Mouse (Mus musculus): ENCODE results near the gene A230050P20Rik. TPM values are rescaled to one million over a fixed set of nuclear protein-coding genes. Genes with fewer than 3 reads are reported as not detected.

Gene A230050P20Rik
- polyA plus RNA-seq, 2 experiments, result 4.5 to 25.4 TPM

DNA sequence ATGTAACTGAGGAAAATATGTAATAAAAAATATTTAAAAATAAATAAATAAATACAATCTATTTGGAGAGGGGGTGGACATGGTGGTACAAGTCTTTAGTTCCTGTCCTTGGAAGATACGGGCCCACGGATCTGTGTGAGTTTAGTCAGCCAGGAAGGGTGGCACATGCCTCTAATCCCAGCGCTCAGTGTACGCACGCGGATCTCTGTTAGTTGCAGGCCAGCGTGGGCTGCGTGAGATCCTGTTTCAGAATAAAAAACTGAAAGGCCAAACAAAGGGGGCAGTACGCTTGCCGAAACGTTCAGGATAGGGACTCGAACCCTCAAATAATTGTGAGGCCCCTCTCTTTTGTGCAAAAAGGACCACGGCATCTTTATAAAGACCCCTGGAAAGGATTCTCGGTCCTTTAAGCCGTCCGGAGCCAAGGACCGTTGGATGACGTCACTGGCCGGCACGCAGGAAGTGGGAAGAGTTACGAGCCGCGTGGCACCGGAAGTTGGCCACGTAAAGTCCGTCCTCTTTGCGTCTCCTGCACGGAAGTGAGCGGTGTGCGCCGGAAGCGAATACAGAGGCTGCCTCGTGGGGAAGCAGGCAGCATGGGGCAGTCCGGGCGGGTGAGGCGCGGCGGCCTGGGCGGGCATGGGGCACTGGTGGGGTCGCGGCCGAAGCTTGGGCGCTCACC is 19.4 kb downstream of the A230050P20Rik start, which contains the start of gene Ppan:
Ppan (plus strand) TSS at position 472 of the 682 bp plus-strand sequence.
- H3K9ac ChIP-seq (ENCODE audit: low read depth, low read length, severe bottlenecking), result peak within 1 kb of the TSS; percentile 86
- WGBS, result under 1% methylated on average over 36 of the region's 43 CpGs
- H3K4me2 ChIP-seq (replicated peaks; ENCODE audit: low read depth, low read length, severe bottlenecking), result peak within 1 kb of the TSS; percentile 54
- no peaks in the 10 kb centered on the region for H3K9me3 ChIP-seq (ENCODE audit: control insufficient read depth, low read length)
- peaks cover 37% of the 10 kb centered on the region for H3K36me3 ChIP-seq (ENCODE audit: control insufficient read depth, insufficient read depth, low read length)
- H3K4me1 ChIP-seq (ENCODE audit: control insufficient read depth, insufficient read depth, low read length), result no peaks in the 10 kb centered on the region
- peak; percentile 60; the same call in 1 of the 2 replicates for TF ChIP-seq POLR2A (IDR thresholded peaks at IDR 0.05; ENCODE audit: borderline replicate concordance, extremely low read depth, insufficient read depth, insufficient read length)
- DNase-seq (ENCODE audit: low spot score) (peak; percentile 95), ATAC-seq (ENCODE audit: low FRiP score, low read depth) (peak; percentile 94)
- peak within 1 kb of the TSS; percentile 94 for H3K27ac ChIP-seq (replicated peaks; ENCODE audit: low read depth, low read length)
- H3K27me3 ChIP-seq (ENCODE audit: control insufficient read depth, insufficient read depth, low read length), result no peaks in the 10 kb centered on the region
- H3K4me3 ChIP-seq (replicated peaks; ENCODE audit: low read length), result peak within 1 kb of the TSS; percentile 95

DNA sequence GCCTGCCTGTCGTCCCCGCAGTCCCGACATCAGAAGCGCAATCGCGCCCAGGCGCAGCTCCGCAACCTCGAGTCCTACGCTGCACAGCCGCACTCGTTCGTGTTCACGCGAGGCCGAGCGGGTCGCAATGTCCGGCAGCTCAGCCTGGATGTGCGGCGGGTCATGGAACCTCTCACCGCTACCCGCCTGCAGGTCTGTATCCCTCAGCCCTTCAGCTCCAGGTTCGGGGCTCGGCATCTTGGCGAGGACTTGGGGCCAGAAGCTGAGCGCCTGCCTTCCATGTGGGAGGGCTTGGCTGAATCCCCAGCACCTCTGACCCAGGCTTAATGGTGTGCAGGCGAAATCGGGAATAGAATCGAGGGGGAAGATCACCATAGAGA is 19.9 kb downstream of the A230050P20Rik start:
- 0% methylated on average over 30 of the region's 30 CpGs for WGBS
- TF ChIP-seq POLR2A (IDR thresholded peaks at IDR 0.05; ENCODE audit: borderline replicate concordance, extremely low read depth, insufficient read depth, insufficient read length), result no peak
- peak overlapping the region; percentile 54 for H3K4me2 ChIP-seq (replicated peaks; ENCODE audit: low read depth, low read length, severe bottlenecking)
- no peaks in the 10 kb centered on the region for H3K27me3 ChIP-seq (ENCODE audit: control insufficient read depth, insufficient read depth, low read length)
- peak; percentile 28 for ATAC-seq (ENCODE audit: low FRiP score, low read depth)
- no peaks in the 10 kb centered on the region for H3K9me3 ChIP-seq (ENCODE audit: control insufficient read depth, low read length)
- peak overlapping the region; percentile 95 for H3K4me3 ChIP-seq (replicated peaks; ENCODE audit: low read length)
- H3K36me3 ChIP-seq (ENCODE audit: control insufficient read depth, insufficient read depth, low read length), result peaks cover 42% of the 10 kb centered on the region
- peak overlapping the region; percentile 86 for H3K9ac ChIP-seq (ENCODE audit: low read depth, low read length, severe bottlenecking)
- H3K4me1 ChIP-seq (ENCODE audit: control insufficient read depth, insufficient read depth, low read length), result no peaks in the 10 kb centered on the region
- no peak for DNase-seq (ENCODE audit: low spot score)
- peak overlapping the region; percentile 94 for H3K27ac ChIP-seq (replicated peaks; ENCODE audit: low read depth, low read length)

DNA sequence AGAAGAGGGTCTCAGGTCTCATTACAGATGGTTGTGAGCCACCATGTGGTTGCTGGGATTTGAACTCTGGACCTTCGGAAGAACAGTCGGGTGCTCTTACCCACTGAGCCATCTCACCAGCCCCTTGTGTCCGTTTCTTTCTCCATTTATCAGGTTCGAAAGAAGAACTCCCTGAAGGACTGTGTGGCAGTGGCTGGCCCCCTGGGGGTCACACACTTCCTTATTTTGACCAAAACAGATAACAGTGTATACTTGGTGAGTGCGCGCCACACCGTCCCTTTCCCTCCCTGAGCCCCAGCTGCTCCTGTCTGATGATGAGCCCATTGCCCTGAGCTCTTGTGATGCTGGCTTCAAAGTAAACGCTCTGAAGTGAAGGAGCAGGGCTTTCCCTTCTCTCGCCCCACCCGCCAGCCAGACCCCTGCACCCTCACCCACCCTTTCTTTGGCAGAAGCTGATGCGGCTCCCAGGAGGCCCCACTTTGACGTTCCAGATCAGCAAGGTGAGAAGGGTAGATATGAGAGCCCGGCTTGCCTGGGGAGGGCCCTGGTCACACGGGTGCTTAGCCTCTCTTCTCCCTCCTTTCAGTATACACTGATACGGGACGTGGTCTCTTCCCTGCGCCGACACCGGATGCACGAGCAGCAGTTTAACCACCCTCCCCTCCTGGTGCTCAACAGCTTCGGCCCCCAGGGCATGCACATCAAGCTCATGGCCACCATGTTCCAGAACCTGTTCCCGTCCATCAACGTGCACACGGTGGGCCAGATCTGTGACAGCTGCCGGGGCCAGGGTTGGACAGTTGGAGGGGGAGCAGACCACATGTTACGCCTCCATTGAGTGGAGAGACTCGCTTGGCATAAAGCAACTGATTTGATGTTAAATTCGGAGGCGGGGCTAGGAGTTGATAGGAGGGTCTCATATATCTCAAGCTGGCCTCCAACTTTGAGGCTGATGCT is 21.0 kb downstream of the A230050P20Rik start:
- peaks cover 53% of the 10 kb centered on the region for H3K36me3 ChIP-seq (ENCODE audit: control insufficient read depth, insufficient read depth, low read length)
- H3K9ac ChIP-seq (ENCODE audit: low read depth, low read length, severe bottlenecking), result no peak overlapping the region

DNA sequence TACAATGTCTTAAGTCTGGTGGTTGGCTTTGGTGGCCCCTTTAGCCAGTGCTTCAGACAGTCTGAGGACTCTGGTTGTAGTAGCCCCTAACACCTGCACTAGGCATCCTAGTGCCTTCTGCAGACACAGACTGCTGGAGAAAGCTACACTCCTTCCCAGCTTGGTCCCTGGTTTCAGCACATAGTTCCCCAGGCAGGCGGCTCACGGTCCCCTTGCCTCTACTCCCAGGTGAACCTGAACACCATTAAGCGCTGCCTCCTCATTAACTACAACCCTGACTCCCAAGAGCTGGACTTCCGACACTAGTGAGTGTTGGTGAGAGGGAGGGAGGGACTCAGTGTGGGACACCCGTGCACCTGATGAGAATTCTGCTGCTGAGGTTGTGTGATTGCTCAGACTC is 22.0 kb downstream of the A230050P20Rik start:
- H3K4me1 ChIP-seq (ENCODE audit: control insufficient read depth, insufficient read depth, low read length), result no peaks in the 10 kb centered on the region
- DNase-seq (ENCODE audit: low spot score) (no peak), ATAC-seq (ENCODE audit: low FRiP score, low read depth) (no peak)
- H3K9ac ChIP-seq (ENCODE audit: low read depth, low read length, severe bottlenecking), result no peak overlapping the region
- no peaks in the 10 kb centered on the region for H3K9me3 ChIP-seq (ENCODE audit: control insufficient read depth, low read length)
- peaks cover 62% of the 10 kb centered on the region for H3K36me3 ChIP-seq (ENCODE audit: control insufficient read depth, insufficient read depth, low read length)
- H3K4me3 ChIP-seq (replicated peaks; ENCODE audit: low read length), result no peak overlapping the region
- no peak for TF ChIP-seq POLR2A (IDR thresholded peaks at IDR 0.05; ENCODE audit: borderline replicate concordance, extremely low read depth, insufficient read depth, insufficient read length)
- H3K4me2 ChIP-seq (replicated peaks; ENCODE audit: low read depth, low read length, severe bottlenecking), result no peak overlapping the region
- H3K27me3 ChIP-seq (ENCODE audit: control insufficient read depth, insufficient read depth, low read length), result no peaks in the 10 kb centered on the region
- WGBS, result 99% methylated on average over 5 of the region's 5 CpGs
- H3K27ac ChIP-seq (replicated peaks; ENCODE audit: low read depth, low read length), result no peak overlapping the region

More for the DNA sequence above, 21.0 kb downstream of the A230050P20Rik start:
- H3K4me2 ChIP-seq (replicated peaks; ENCODE audit: low read depth, low read length, severe bottlenecking), result peak overlapping the region; percentile 54
- DNase-seq (ENCODE audit: low spot score) (no peak), ATAC-seq (ENCODE audit: low FRiP score, low read depth) (no peak; the same call in 1 of the 2 replicates)
- H3K4me3 ChIP-seq (replicated peaks; ENCODE audit: low read length), result peak overlapping the region; percentile 95
- no peaks in the 10 kb centered on the region for H3K4me1 ChIP-seq (ENCODE audit: control insufficient read depth, insufficient read depth, low read length)
- 82% methylated on average over 29 of the region's 29 CpGs for WGBS
- no peak for TF ChIP-seq POLR2A (IDR thresholded peaks at IDR 0.05; ENCODE audit: borderline replicate concordance, extremely low read depth, insufficient read depth, insufficient read length)
- H3K9me3 ChIP-seq (ENCODE audit: control insufficient read depth, low read length), result no peaks in the 10 kb centered on the region
- no peak overlapping the region for H3K27ac ChIP-seq (replicated peaks; ENCODE audit: low read depth, low read length)
- no peaks in the 10 kb centered on the region for H3K27me3 ChIP-seq (ENCODE audit: control insufficient read depth, insufficient read depth, low read length)

All from limb, embryonic 14.5 days (tissue).